Mouse (Mus musculus) CD4-positive, CD25-positive, alpha-beta regulatory T cell, adult 2 months (primary cell): ENCODE data around the gene Apoc1.

ENCODE experiments used
- DNase-seq: peaks from one replicate; pipeline ENCODE4 v3.0.0-alpha.2; 2012; ENCODE audit warnings: low read depth, low spot score

Apoc1 gene

GRCm38 (mm10) chr7:19685374-19685773 lies 7.1 kb downstream of the Apoc1 start:
- DNase-seq, result no peak

- no peak for DNase-seq
These were observed 8.7 kb downstream of the Apoc1 start for GRCm38 (mm10) chr7:19683771-19684201.

GRCm38 (mm10) chr7:19682979-19683378 lies 9.5 kb downstream of the Apoc1 start:
- DNase-seq, result no peak

- DNase-seq, result no peak
These were observed 11.2 kb downstream of the Apoc1 start, which contains the start of the genes Gm44805 and Apoc4 for GRCm38 (mm10) chr7:19681202-19681694. Gene Gm44805, minus strand, starts transcription at chr7:19681423. Gene Apoc4, minus strand, starts transcription at chr7:19681479.

- no peak for DNase-seq
These were observed 11.8 kb downstream of the Apoc1 start for GRCm38 (mm10) chr7:19680702-19681101.

- DNase-seq, result no peak
These were observed 13.6 kb downstream of the Apoc1 start for GRCm38 (mm10) chr7:19678901-19679300.

GRCm38 (mm10) chr7:19677872-19678271 lies 14.6 kb downstream of the Apoc1 start, which contains the start of gene Apoc2:
Gene Apoc2, minus strand, starts transcription at chr7:19677941.
- no peak for DNase-seq

GRCm38 (mm10) chr7:19676662-19677061 lies 15.8 kb downstream of the Apoc1 start:
- no peak for DNase-seq

GRCm38 (mm10) chr7:19675824-19676223 lies 16.6 kb downstream of the Apoc1 start:
- no peak for DNase-seq

GRCm38 (mm10) chr7:19673083-19673699 lies 19.3 kb downstream of the Apoc1 start:
- no peak for DNase-seq

GRCm38 (mm10) chr7:19671511-19671910 lies 20.9 kb downstream of the Apoc1 start:
- no peak for DNase-seq

- DNase-seq, result peak; percentile 95
These were observed 23.3 kb downstream of the Apoc1 start for GRCm38 (mm10) chr7:19668947-19669721.

- no peak for DNase-seq
These were observed 25.0 kb downstream of the Apoc1 start for GRCm38 (mm10) chr7:19667434-19667833.

GRCm38 (mm10) chr7:19666750-19667149 lies 25.7 kb downstream of the Apoc1 start:
- peak; percentile 38 for DNase-seq

- peak; percentile 98 for DNase-seq
These were observed 27.3 kb downstream of the Apoc1 start, which contains the start of gene Clptm1 for GRCm38 (mm10) chr7:19664955-19665841. Gene Clptm1, minus strand, starts transcription at chr7:19665033.

GRCm38 (mm10) chr7:19664455-19664954 lies 28.0 kb downstream of the Apoc1 start:
- DNase-seq, result no peak

- DNase-seq, result peak; percentile 20
These were observed 28.5 kb downstream of the Apoc1 start for GRCm38 (mm10) chr7:19663940-19664339.

GRCm38 (mm10) chr7:19652614-19653013 lies 39.8 kb downstream of the Apoc1 start:
- DNase-seq, result no peak

- no peak for DNase-seq
These were observed 41.2 kb downstream of the Apoc1 start for GRCm38 (mm10) chr7:19651063-19651786.

- no peak for DNase-seq
These were observed 51.2 kb downstream of the Apoc1 start for GRCm38 (mm10) chr7:19641223-19641622.
